Mouse (Mus musculus): Measurements from ENCODE around the gene Nfkbiz. TPM values are rescaled to one million over a fixed set of nuclear protein-coding genes. Genes with fewer than 3 reads are reported as not detected.

The Nfkbiz gene
- polyA plus RNA-seq, 1 experiment from 2014 or later: 3.9 TPM

DNA sequence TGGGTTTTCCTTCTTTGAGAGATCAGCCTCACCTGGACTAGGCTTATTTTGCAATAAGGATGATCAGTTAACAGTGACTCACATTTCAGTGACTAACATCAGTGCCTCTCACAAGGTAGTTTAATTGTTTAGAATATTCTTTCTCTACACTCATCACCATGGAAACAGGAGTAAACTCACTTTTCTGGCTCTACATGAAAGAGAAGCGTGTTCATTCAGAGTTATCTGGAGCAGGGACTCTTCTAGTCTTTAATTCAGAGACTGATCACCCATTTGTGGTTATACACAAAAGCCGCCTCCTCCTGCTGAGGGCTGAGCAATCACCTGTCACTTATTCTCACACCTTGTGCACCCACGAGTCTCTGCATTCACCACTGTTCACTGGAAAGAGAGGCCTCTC, 68.5 kb downstream of the Nfkbiz start:
- no peak for ATAC-seq (replicated peaks; ENCODE audit: insufficient number of reproducible peaks, low FRiP score, low TSS enrichment, low read depth)
- no peak for DNase-seq (ENCODE audit: low spot score)

More for the DNA sequence above, 68.5 kb downstream of the Nfkbiz start:
- no peak overlapping the region for H3K9ac ChIP-seq (replicated peaks; ENCODE audit: low read length)
- WGBS: 87% methylated on average over 3 of the region's 3 CpGs
- H3K27ac ChIP-seq (replicated peaks; ENCODE audit: low read depth, low read length): no peak overlapping the region
- no peak overlapping the region for H3K4me2 ChIP-seq (ENCODE audit: low read depth, low read length)
- H3K4me3 ChIP-seq (ENCODE audit: low read depth, low read length): no peak overlapping the region
- no peaks in the 10 kb centered on the region for H3K27me3 ChIP-seq (ENCODE audit: control insufficient read depth, insufficient read depth, low read length)
- no peaks in the 10 kb centered on the region for H3K9me3 ChIP-seq (replicated peaks; ENCODE audit: control insufficient read depth, low read length)
- H3K4me1 ChIP-seq (ENCODE audit: control insufficient read depth, insufficient read depth, low read length): no peaks in the 10 kb centered on the region
- no peaks in the 10 kb centered on the region for H3K36me3 ChIP-seq (replicated peaks; ENCODE audit: control insufficient read depth, insufficient read depth, low read depth, low read length)

Other genes starting within 250 kb of the Nfkbiz start
- gene Nxpe3, start 56.4 kb upstream of the Nfkbiz start, polyA plus RNA-seq (2014; fragmentation: Nextera tagmentation; extraction: Ambion mirVana): 1.2 and 1.3 TPM in 2 replicates
- gene Cep97, start 96.0 kb upstream of the Nfkbiz start, polyA plus RNA-seq (2014; fragmentation: Nextera tagmentation; extraction: Ambion mirVana): 13.8 and 14.9 TPM in 2 replicates
- gene Rpl24, start 127.4 kb upstream of the Nfkbiz start, polyA plus RNA-seq (2014; fragmentation: Nextera tagmentation; extraction: Ambion mirVana): 844 and 899 TPM in 2 replicates
- gene Zbtb11, start 135.0 kb upstream of the Nfkbiz start, polyA plus RNA-seq (2014; fragmentation: Nextera tagmentation; extraction: Ambion mirVana): 17.1 and 19.0 TPM in 2 replicates
- gene Pcnp, start 190.8 kb upstream of the Nfkbiz start, polyA plus RNA-seq (2014; fragmentation: Nextera tagmentation; extraction: Ambion mirVana): 328 and 365 TPM in 2 replicates
- gene Trmt10c, start 198.9 kb upstream of the Nfkbiz start, polyA plus RNA-seq (2014; fragmentation: Nextera tagmentation; extraction: Ambion mirVana): 37.7 and 39.9 TPM in 2 replicates
- gene Senp7, start 209.4 kb upstream of the Nfkbiz start, polyA plus RNA-seq (2014; fragmentation: Nextera tagmentation; extraction: Ambion mirVana): 36.1 and 40.9 TPM in 2 replicates

Measured in embryonic facial prominence, embryonic 11.5 days (tissue).